Mouse (Mus musculus): ENCODE results near the gene Glrx5. TPM values are rescaled to one million over a fixed set of nuclear protein-coding genes. Genes with fewer than 3 reads are reported as not detected.
A peak's percentile ranks its signal among the peaks of the same experiment; 100 is the strongest.

Glrx5 gene
- polyA plus RNA-seq (2015; fragmentation: Nextera tagmentation; extraction: Ambion mirVana) = 155 and 163 TPM in 2 replicates

- peak within 1 kb of the TSS; percentile 90 for H3K27ac ChIP-seq
- H3K4me2 ChIP-seq = peak within 1 kb of the TSS; percentile 94
- H3K9me3 ChIP-seq (replicated peaks) = no peaks in the 10 kb centered on the region
- ATAC-seq (replicated peaks; ENCODE audit: insufficient number of reproducible peaks, insufficient read depth, low FRiP score, low read depth) = peak; percentile 98
- H3K36me3 ChIP-seq = peaks cover 13% of the 10 kb centered on the region
- peaks cover 35% of the 10 kb centered on the region for H3K4me1 ChIP-seq (replicated peaks)
- peak within 1 kb of the TSS; percentile 87 for H3K4me3 ChIP-seq
- H3K27me3 ChIP-seq = no peaks in the 10 kb centered on the region
- whole genome bisulfite sequencing = under 1% methylated on average over 72 of the region's 72 CpGs
- H3K9ac ChIP-seq = peak within 1 kb of the TSS; percentile 88
Observed at GRCm38 (mm10) chr12:105032147-105032831, at the start of gene Glrx5. TSS of gene Glrx5 (plus strand) at chr12:105032688.

GRCm38 (mm10) chr12:104983476-104983875, 49.0 kb upstream of the Glrx5 start:
- Histone ChIP-seq H3K4me2 (no peak overlapping the region), H3K9ac (no peak overlapping the region), H3K27me3 (no peaks in the 10 kb centered on the region), H3K4me3 (no peak overlapping the region), H3K4me1 (replicated peaks) (peaks cover 25% of the 10 kb centered on the region), H3K9me3 (replicated peaks) (no peaks in the 10 kb centered on the region), H3K36me3 (no peaks in the 10 kb centered on the region), H3K27ac (no peak overlapping the region)
- no peak for ATAC-seq (replicated peaks; ENCODE audit: insufficient number of reproducible peaks, insufficient read depth, low FRiP score, low read depth)
- 61% methylated on average over 7 of the region's 7 CpGs for WGBS

- H3K27ac ChIP-seq = no peak overlapping the region
- H3K9me3 ChIP-seq (replicated peaks) = no peaks in the 10 kb centered on the region
- WGBS = 79% methylated on average over 5 of the region's 5 CpGs
- H3K4me1 ChIP-seq (replicated peaks) = peaks cover 14% of the 10 kb centered on the region
- no peak overlapping the region for H3K9ac ChIP-seq
- no peaks in the 10 kb centered on the region for H3K27me3 ChIP-seq
- H3K36me3 ChIP-seq = no peaks in the 10 kb centered on the region
- no peak for ATAC-seq (replicated peaks; ENCODE audit: insufficient number of reproducible peaks, insufficient read depth, low FRiP score, low read depth)
- H3K4me3 ChIP-seq = no peak overlapping the region
- H3K4me2 ChIP-seq = no peak overlapping the region
Observed at GRCm38 (mm10) chr12:104985088-104985487, 47.4 kb upstream of the Glrx5 start.

GRCm38 (mm10) chr12:104986001-104986400, 46.5 kb upstream of the Glrx5 start:
- peaks cover 16% of the 10 kb centered on the region for H3K4me1 ChIP-seq (replicated peaks)
- H3K9me3 ChIP-seq (replicated peaks) = no peaks in the 10 kb centered on the region
- WGBS = 59% methylated on average over 2 of the region's 2 CpGs
- no peaks in the 10 kb centered on the region for H3K27me3 ChIP-seq
- H3K4me2 ChIP-seq = no peak overlapping the region
- H3K36me3 ChIP-seq = no peaks in the 10 kb centered on the region
- H3K9ac ChIP-seq = no peak overlapping the region
- no peak overlapping the region for H3K4me3 ChIP-seq
- H3K27ac ChIP-seq = no peak overlapping the region
- ATAC-seq (replicated peaks; ENCODE audit: insufficient number of reproducible peaks, insufficient read depth, low FRiP score, low read depth) = no peak

- Histone ChIP-seq H3K4me1 (replicated peaks) (peaks cover 16% of the 10 kb centered on the region), H3K9me3 (replicated peaks) (no peaks in the 10 kb centered on the region), H3K27ac (no peak overlapping the region), H3K4me3 (no peak overlapping the region), H3K4me2 (no peak overlapping the region), H3K9ac (no peak overlapping the region), H3K36me3 (no peaks in the 10 kb centered on the region), H3K27me3 (no peaks in the 10 kb centered on the region)
- WGBS = 85% methylated on average over 9 of the region's 9 CpGs
- ATAC-seq (replicated peaks; ENCODE audit: insufficient number of reproducible peaks, insufficient read depth, low FRiP score, low read depth) = no peak
Observed at GRCm38 (mm10) chr12:104986781-104987180, 45.7 kb upstream of the Glrx5 start.

GRCm38 (mm10) chr12:104987936-104988335, 44.6 kb upstream of the Glrx5 start:
- Histone ChIP-seq H3K4me1 (replicated peaks) (peaks cover 21% of the 10 kb centered on the region), H3K9ac (no peak overlapping the region), H3K27ac (no peak overlapping the region), H3K4me3 (no peak overlapping the region), H3K27me3 (no peaks in the 10 kb centered on the region), H3K36me3 (no peaks in the 10 kb centered on the region), H3K4me2 (no peak overlapping the region), H3K9me3 (replicated peaks) (no peaks in the 10 kb centered on the region)
- ATAC-seq (replicated peaks; ENCODE audit: insufficient number of reproducible peaks, insufficient read depth, low FRiP score, low read depth) = no peak
- 82% methylated on average over 7 of the region's 7 CpGs for WGBS

GRCm38 (mm10) chr12:104990741-104991454, 41.6 kb upstream of the Glrx5 start:
- WGBS = 73% methylated on average over 13 of the region's 13 CpGs
- no peak overlapping the region for H3K4me2 ChIP-seq
- H3K27ac ChIP-seq = no peak overlapping the region
- peaks cover 22% of the 10 kb centered on the region for H3K4me1 ChIP-seq (replicated peaks)
- H3K27me3 ChIP-seq = peaks cover 3% of the 10 kb centered on the region
- no peak overlapping the region for H3K4me3 ChIP-seq
- no peak for ATAC-seq (replicated peaks; ENCODE audit: insufficient number of reproducible peaks, insufficient read depth, low FRiP score, low read depth)
- H3K9ac ChIP-seq = no peak overlapping the region
- no peaks in the 10 kb centered on the region for H3K36me3 ChIP-seq
- no peaks in the 10 kb centered on the region for H3K9me3 ChIP-seq (replicated peaks)

GRCm38 (mm10) chr12:104992123-104992741, 40.3 kb upstream of the Glrx5 start:
- Histone ChIP-seq H3K4me2 (no peak overlapping the region), H3K4me1 (replicated peaks) (peaks cover 14% of the 10 kb centered on the region), H3K27ac (no peak overlapping the region), H3K9me3 (replicated peaks) (no peaks in the 10 kb centered on the region), H3K27me3 (peaks cover 3% of the 10 kb centered on the region), H3K4me3 (no peak overlapping the region), H3K36me3 (no peaks in the 10 kb centered on the region), H3K9ac (no peak overlapping the region)
- no peak for ATAC-seq (replicated peaks; ENCODE audit: insufficient number of reproducible peaks, insufficient read depth, low FRiP score, low read depth)
- 74% methylated on average over 10 of the region's 10 CpGs for WGBS

GRCm38 (mm10) chr12:104992838-104993237, 39.6 kb upstream of the Glrx5 start:
- Histone ChIP-seq H3K27me3 (peaks cover 3% of the 10 kb centered on the region), H3K27ac (no peak overlapping the region), H3K4me1 (replicated peaks) (peaks cover 12% of the 10 kb centered on the region), H3K9me3 (replicated peaks) (no peaks in the 10 kb centered on the region), H3K9ac (no peak overlapping the region), H3K4me2 (no peak overlapping the region), H3K4me3 (no peak overlapping the region), H3K36me3 (no peaks in the 10 kb centered on the region)
- ATAC-seq (replicated peaks; ENCODE audit: insufficient number of reproducible peaks, insufficient read depth, low FRiP score, low read depth) = no peak
- WGBS = 56% methylated on average over 8 of the region's 8 CpGs

- Histone ChIP-seq H3K9me3 (replicated peaks) (no peaks in the 10 kb centered on the region), H3K4me2 (no peak overlapping the region), H3K36me3 (no peaks in the 10 kb centered on the region), H3K4me3 (no peak overlapping the region), H3K27me3 (peaks cover 3% of the 10 kb centered on the region), H3K27ac (no peak overlapping the region), H3K9ac (no peak overlapping the region), H3K4me1 (replicated peaks) (peaks cover 12% of the 10 kb centered on the region)
- WGBS = 77% methylated on average over 12 of the region's 12 CpGs
- no peak for ATAC-seq (replicated peaks; ENCODE audit: insufficient number of reproducible peaks, insufficient read depth, low FRiP score, low read depth)
Observed at GRCm38 (mm10) chr12:104995259-104995876, 37.1 kb upstream of the Glrx5 start.

- Histone ChIP-seq H3K9me3 (replicated peaks) (no peaks in the 10 kb centered on the region), H3K4me3 (no peak overlapping the region), H3K9ac (no peak overlapping the region), H3K4me2 (no peak overlapping the region), H3K27me3 (peaks cover 3% of the 10 kb centered on the region), H3K4me1 (replicated peaks) (peaks cover 16% of the 10 kb centered on the region), H3K36me3 (no peaks in the 10 kb centered on the region), H3K27ac (no peak overlapping the region)
- WGBS = 79% methylated on average over 9 of the region's 9 CpGs
- ATAC-seq (replicated peaks; ENCODE audit: insufficient number of reproducible peaks, insufficient read depth, low FRiP score, low read depth) = no peak
Observed at GRCm38 (mm10) chr12:104996012-104996728, 36.3 kb upstream of the Glrx5 start.
